Mouse (Mus musculus): ENCODE data around the gene Camk1d. TPM values are rescaled to one million over a fixed set of nuclear protein-coding genes. Genes with fewer than 3 reads are reported as not detected.

The Camk1d gene
- polyA plus RNA-seq, 1 experiment: 21.0 TPM

DNA sequence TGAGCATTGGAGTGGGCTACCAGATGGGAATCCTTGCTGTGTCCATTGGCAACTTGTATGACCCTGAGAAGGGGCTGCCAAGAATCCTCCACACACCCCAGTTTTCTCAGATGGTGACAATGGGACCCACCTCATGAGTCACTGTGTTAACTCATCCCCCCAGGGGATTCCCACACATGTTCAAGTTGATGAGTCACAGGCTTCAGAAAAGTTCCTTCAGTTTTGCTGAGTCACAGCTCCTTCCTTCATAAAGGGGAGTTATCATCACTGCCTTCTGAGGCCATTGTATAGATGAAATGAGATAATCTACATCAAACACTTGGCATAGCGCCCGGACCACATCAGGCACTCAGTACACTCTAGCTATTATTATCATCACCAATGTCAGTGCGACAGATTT lies 99.4 kb downstream of the Camk1d start:
- TF ChIP-seq GATA1 (IDR thresholded peaks at IDR 0.05; ENCODE audit: low read length): peak; percentile 95

DNA sequence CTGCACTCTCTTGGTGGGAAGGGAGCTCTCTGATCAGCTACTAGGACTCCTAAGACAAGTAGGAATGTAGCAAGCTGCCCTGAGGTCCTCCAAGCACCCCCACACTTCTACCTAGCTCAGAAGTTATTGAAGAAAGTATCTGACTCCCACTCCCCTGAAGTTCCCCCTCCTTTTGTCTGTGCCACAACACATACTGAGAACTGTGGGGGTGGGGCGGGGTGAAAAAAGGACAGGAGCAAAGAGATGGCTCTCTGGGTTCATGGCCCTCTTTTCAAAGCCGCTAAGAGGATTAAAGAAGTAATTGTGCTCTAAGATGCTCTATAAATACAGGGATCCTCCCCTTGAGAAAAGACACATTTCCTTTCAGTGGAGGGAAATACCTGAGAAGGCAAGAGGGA lies 100.0 kb downstream of the Camk1d start:
- TF ChIP-seq GATA1 (IDR thresholded peaks at IDR 0.05; ENCODE audit: low read length): no peak

DNA sequence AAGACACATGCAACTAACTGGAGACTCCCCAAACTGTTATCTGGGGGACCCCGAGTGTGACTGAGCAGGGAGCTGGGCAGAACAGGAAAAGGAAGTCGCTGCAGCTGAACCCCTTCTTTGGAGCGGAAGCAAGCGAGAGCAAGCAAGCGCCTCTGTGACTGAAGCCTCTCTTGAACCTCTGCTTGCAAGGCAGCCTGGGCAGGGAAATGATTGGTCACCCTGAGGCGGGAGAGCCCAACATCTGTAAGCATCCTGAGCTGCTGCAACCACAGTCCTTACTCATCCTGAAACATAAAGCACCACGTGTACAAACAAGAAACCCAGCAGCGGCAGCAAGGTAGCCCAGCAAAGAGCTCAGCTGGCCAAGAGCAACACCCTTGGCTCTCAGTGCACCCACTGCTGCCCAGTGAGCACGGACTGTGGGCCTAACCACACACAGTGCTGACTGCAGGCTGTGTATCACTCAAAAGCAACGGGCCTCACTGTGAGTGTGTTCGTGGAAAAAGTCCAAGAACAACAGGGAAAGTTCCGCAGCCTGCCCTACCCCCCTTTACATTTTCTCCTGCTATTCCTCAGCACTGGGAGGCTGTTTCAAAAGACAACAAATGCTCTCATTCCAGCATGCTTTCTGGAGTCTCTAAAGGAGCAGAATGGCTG lies 100.5 kb downstream of the Camk1d start:
- TF ChIP-seq GATA1 (IDR thresholded peaks at IDR 0.05; ENCODE audit: low read length): no peak

DNA sequence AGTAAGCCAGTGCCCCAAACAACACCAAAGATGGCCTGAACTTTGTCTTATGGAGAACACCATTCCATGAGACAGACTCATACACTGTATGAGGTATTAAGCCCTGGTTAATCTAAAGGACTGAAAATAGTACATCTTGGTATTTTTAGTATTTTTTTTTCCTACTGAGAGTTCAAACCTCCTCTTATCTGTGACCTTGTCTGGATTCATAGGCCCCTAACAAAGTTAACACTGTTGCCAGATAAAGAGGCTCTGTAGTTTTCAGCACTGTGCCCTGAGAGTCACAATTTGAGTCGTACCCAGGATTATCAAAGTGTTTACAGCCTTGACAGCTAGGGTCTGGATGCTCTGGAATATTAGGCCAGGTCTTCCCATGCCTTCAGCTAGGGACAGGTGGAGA lies 102.7 kb downstream of the Camk1d start:
- no peak for TF ChIP-seq GATA1 (IDR thresholded peaks at IDR 0.05; ENCODE audit: low read length)

DNA sequence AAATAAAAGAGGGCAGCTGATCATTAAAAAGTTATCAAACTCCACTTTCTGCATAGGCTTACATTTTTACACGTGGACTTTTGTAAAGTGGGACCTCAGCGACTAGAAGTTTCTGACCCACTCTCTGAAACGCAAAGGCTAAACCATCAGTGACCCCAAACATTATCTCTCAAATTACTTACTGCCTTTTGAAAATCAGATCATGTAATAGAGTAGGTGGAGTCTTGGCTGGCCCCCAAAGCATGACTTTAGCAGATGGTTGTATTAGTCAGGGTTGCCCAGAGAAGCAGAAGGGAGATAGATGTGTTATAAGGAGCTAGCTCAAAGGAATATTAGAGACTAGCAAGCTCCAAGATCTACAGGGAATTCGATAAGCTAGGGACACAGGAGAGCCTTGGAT lies 103.8 kb downstream of the Camk1d start:
- no peak for TF ChIP-seq GATA1 (IDR thresholded peaks at IDR 0.05; ENCODE audit: low read length)

DNA sequence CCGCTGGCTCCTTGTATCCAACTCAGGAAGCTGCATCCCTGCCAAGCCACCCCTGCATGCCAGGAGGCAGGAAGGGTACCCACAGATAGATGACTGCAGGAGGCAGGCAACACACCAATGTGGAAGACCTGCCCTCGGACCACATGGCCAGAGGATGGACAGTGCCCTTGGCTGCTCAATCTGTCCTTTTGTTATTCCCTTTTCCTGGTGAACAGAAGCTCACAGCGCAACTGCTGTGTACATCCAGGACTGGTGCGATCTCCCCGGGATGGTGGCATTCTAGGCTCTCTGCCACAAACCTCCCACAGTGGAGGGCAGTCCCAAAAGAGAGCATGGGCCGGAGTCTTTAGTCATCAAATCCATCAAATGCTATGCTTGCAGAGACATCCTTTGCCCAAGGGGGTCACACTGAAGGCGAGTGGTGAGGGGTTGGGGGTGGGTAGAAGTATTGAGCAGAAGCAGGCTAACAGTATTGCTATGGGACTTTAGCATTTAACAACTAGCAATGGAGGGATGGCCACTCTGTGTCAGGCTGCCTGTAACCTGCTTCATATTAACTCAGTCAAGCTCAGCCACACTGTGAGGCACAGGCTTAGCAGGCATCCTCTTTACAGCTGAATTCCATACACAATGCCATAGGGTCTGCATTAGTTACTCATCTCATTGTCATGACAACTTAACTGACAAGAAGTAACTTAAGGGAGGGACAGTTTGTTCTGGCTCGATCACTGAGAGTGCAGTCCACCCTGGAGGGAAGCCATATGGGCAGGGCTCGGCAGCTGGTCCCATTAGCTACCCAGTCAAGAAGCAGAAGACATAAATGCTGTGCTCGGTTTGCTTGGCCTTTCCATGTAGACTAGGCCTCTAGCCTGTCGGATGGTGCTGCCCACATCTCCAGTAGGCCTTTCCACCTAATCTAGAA lies 106.1 kb downstream of the Camk1d start:
- no peak for TF ChIP-seq GATA1 (IDR thresholded peaks at IDR 0.05; ENCODE audit: low read length)

DNA sequence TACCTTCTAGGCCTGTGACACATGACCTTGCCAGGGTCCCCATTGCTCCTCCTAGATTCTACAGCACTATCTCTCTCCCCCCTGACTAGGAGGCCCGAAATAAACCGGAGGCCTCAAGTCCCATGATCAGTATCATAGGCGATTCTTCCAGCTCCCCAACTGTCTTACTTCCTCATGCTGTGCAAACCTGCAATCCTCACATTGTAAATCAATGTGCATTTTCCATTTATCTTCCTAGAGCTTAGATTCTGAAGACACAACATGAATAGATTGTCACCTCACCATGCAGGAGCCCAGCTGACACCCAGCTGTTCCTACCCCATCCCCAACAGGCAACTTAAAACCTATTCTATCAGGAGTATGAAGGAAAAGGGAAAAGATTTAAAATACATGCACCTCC lies 108.5 kb downstream of the Camk1d start:
- no peak for TF ChIP-seq GATA1 (IDR thresholded peaks at IDR 0.05; ENCODE audit: low read length)

DNA sequence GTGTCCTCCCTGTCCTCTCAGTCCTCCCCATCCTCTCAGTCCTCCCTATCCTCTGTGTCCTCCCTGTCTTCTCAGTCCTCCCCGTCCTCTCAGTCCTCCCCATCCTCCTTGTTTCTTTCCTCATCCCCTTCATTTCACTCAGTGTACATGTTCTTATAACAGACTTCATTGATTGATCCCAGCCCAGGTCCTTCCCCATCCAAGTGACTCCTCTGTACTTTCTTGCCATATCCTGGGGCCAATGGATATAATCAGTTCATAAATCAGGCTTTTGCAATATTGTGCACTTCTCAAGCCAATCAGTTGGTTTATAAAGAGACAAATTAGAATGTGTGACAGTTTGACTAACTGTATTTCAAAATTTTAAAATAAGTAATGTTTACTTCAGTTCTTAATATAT lies 112.3 kb downstream of the Camk1d start:
- no peak for TF ChIP-seq GATA1 (IDR thresholded peaks at IDR 0.05; ENCODE audit: low read length)

GRCm38 (mm10) chr2:5600183-5600962 lies 113.9 kb downstream of the Camk1d start:
- TF ChIP-seq GATA1 (IDR thresholded peaks at IDR 0.05; ENCODE audit: low read length): no peak

DNA sequence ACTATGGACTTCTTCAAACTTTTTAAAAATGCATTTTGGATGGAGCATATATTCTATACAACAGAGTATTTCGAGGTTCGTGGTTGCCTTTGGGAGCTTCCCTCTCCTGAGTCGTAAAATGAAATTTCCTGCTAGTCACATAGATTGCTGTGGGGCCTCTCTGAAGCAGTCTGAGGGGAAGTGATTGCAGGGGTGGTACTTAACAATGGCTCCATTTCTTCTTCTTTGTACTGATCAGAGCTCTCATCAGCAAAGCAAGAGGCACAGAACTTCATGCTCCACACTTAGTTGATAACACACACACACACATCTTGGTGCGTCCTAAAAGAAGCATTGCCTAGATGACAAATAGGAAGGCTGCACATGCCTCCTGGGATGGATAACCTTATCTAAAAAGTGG lies 114.6 kb downstream of the Camk1d start:
- TF ChIP-seq GATA1 (IDR thresholded peaks at IDR 0.05; ENCODE audit: low read length): no peak

DNA sequence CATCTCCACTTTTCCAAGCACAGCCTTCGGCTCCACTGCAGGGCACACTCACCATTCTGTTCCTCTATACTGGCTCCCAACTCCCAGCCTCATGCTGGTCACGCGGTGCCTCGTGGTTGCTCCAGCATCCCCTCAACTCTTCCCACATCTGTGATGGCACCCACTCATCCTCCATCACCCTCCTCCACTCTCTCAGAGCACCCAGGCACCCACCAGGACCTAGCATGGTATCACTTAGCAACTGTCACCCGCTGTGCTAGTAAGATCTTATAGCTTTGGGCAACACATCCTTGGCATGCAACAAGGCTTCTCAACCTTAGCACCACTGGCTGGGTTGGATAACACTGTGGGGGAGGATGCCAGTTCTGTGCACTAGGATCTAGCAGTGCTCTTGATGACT lies 115.8 kb downstream of the Camk1d start:
- TF ChIP-seq GATA1 (IDR thresholded peaks at IDR 0.05; ENCODE audit: low read length): no peak

DNA sequence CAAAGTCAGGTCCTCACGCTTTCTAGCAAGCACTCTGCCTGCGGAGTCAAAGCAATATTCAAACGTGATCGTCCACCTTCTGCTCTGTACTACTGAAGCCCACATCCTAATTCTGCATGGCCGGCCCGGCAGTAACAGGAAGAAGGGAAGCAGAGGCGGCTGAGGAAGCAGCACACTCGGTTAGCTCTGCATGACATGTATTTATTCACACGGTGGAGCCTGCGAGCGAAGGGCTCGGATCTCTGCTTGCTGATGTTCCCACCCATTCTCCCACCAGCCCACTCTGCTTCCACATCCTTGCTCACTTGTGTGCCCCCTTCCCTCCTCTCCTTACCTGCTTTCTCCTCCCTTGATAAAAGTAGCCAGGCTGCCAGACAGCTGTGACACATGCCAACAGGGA lies 117.4 kb downstream of the Camk1d start:
- no peak for TF ChIP-seq GATA1 (IDR thresholded peaks at IDR 0.05; ENCODE audit: low read length)

GRCm38 (mm10) chr2:5595356-5596191 lies 118.7 kb downstream of the Camk1d start:
- no peak for TF ChIP-seq GATA1 (IDR thresholded peaks at IDR 0.05; ENCODE audit: low read length)

GRCm38 (mm10) chr2:5592461-5593136 lies 121.7 kb downstream of the Camk1d start:
- TF ChIP-seq GATA1 (IDR thresholded peaks at IDR 0.05; ENCODE audit: low read length): no peak

- no peak for TF ChIP-seq GATA1 (IDR thresholded peaks at IDR 0.05; ENCODE audit: low read length)
Observed at GRCm38 (mm10) chr2:5590074-5590473, 124.2 kb downstream of the Camk1d start.

Measured in G1E-ER4 (cell line).